Mouse (Mus musculus) embryonic fibroblast, embryonic 13.5 days (primary cell): ENCODE results near the gene Prr9. TPM values are rescaled to one million over a fixed set of nuclear protein-coding genes. Genes with fewer than 3 reads are reported as not detected.
A peak's percentile ranks its signal among the peaks of the same experiment; 100 is the strongest.

ENCODE experiments used
- H3K27ac ChIP-seq: 2 replicates; pipeline ENCODE4 v1.5.1; 2012; ENCODE audit warnings: low read length, control low read depth, inconsistent platforms; ENCODE audit not compliant: insufficient read depth
- H3K4me1 ChIP-seq: 2 replicates; pipeline ENCODE4 v1.6.1; 2011; ENCODE audit warnings: low read length; ENCODE audit not compliant: control insufficient read depth, insufficient read depth
- H3K4me3 ChIP-seq: 2 replicates; pipeline ENCODE4 v1.5.1; 2011; ENCODE audit warnings: mild to moderate bottlenecking, control low read depth, low read length; ENCODE audit not compliant: insufficient read depth
- CTCF ChIP-seq: IDR thresholded peaks from 2 replicates; pipeline ENCODE4 v1.5.1; 2011; ENCODE audit warnings: mild to moderate bottlenecking, control low read depth, low read length, moderate library complexity, borderline replicate concordance; ENCODE audit not compliant: insufficient read depth
- POLR2A ChIP-seq: IDR thresholded peaks from 2 replicates; pipeline ENCODE4 v1.6.1; 2011; ENCODE audit warnings: low read depth, mild to moderate bottlenecking, control low read depth, low read length, moderate library complexity
- polyA plus RNA-seq: library from polyadenylated mRNA; stranded (reverse); fragments of >200 nt; gene quantifications from 2 replicates; pipeline ENCODE4 v1.2.4, GENCODE M21; 2011; ENCODE audit warnings: low read depth; ENCODE audit not compliant: missing spikeins, insufficient read length

Gene Prr9
- polyA plus RNA-seq, result 0.42 TPM in 1 of 2 replicates, not detected in the other

DNA sequence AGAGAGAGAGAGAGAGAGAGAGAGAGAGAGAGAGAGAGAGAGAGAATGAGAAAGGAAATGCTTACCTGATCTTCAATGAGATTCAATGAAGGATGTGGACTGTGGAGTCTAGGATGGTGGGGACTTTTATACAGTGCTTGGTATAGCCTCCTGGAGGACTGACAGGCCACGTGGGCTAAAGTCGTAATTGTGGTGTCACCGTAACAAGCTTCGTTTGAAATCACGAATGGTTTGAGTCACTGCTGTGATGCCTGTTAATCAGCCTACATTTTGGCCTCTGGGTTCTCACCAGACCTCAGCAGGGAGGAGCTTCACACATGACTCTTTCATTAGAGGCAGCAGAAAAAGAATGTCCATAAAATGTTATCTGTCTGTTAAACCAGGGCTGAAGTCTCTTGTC, at the start of gene Prr9:
Gene Prr9 (minus strand): TSS at position 101 of the 400 bp plus-strand sequence.
- no peak for TF ChIP-seq POLR2A
- no peak for TF ChIP-seq CTCF
- no peak within 1 kb of the TSS for H3K4me3 ChIP-seq
- no peak within 1 kb of the TSS for H3K27ac ChIP-seq

DNA sequence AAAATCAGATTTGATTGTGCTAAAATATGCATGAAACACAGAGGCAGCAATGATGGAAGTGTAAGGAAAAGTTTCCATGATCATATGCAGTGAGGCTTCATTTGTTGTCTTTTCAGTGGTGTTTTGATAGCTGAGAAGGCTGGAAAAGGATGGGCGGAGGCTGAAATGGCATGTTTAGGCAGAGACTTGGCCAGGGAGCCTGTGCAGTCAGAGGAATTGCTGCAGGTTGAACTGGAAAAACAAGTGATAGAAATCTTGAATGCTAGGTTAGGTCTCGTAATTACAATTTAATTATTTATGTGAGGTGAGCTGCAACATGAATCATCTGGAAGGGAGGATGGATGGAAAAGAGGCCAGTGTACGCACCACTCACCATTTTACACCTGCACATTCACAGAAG, 46.1 kb upstream of the Prr9 start:
- no peaks in the 10 kb centered on the region for H3K4me1 ChIP-seq
- no peak for TF ChIP-seq POLR2A
- H3K4me3 ChIP-seq, result no peak overlapping the region
- H3K27ac ChIP-seq, result no peak overlapping the region

More for the DNA sequence above, at the start of gene Prr9:
- no peaks in the 10 kb centered on the region; the same call in 1 of the 2 replicates for H3K4me1 ChIP-seq

DNA sequence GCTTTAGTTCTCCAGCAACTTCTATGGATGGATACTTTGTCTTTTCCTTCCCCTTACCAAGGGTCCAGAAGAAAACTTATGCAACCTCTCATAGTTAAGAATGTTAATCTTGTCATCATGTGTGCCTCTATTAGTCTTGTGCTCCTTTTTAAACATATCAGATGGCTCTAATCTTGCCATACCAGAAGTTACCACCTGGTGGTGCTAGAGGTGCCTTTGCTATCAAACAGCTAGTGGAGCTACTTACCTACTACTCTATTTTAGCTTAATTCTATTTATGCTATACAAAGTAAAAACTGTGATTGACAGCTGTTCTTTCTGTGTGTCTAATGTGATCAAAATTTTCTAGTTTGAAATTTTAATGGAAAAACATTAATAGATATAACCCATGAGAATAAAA, 29.6 kb upstream of the Prr9 start:
- H3K27ac ChIP-seq, result no peak overlapping the region
- no peak overlapping the region for H3K4me3 ChIP-seq
- no peak for TF ChIP-seq CTCF
- TF ChIP-seq POLR2A, result no peak

DNA sequence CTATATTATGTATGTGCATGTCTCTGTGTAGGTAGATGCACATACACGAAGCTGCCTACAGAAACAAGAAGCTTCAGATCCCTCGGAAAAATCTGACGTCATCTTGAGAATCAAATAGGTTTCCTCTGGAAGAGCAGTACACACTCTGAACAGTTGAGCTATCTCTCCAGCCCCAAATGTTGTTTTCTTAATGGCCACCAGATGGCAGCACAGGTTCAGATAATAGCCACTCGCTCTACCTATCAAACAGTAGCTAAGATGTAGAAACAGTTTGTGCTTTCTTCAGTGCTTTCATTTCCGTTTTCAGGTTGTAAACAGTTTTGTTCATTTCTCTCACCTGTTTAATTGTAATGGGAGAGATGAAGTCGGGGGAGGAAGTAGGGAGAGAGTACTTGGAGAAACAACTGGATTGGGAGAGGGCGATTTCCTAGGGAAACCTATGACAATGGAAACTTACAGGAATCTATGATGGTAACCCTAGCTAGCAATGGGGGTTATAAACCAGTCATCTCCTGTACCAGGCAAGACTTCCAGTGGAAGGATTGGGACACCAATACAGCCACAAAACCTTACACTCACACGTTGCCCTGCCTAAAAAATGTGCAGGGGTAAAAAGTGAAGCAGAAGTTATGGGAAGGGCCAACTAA, 27.0 kb upstream of the Prr9 start:
- Histone ChIP-seq H3K27ac (no peak overlapping the region), H3K4me3 (no peak overlapping the region), H3K4me1 (no peaks in the 10 kb centered on the region)
- TF ChIP-seq POLR2A (no peak), CTCF (no peak)

More for the DNA sequence above, 29.6 kb upstream of the Prr9 start:
- no peaks in the 10 kb centered on the region for H3K4me1 ChIP-seq

DNA sequence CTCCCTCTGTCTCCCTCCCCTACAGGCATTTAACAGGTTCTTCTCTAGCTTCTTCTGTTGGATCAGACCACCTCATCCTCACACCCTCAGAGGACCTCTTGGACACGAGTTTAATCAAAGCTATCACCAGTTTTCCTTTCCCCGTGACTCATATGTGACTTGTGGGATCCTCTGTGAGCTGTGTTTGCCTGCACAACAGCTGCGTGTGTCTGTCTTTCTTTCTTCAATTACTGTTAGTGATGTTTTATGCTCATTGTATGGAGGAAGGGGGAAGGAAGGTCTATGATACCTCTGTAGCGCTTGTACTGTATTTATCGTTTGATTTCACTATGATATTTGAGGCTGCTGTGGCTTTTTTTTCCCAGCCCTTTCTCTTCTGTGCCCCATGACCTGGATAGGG, 24.2 kb upstream of the Prr9 start:
- TF ChIP-seq POLR2A, result no peak
- TF ChIP-seq CTCF, result no peak
- H3K4me1 ChIP-seq, result no peaks in the 10 kb centered on the region
- H3K4me3 ChIP-seq, result no peak overlapping the region
- H3K27ac ChIP-seq, result no peak overlapping the region

DNA sequence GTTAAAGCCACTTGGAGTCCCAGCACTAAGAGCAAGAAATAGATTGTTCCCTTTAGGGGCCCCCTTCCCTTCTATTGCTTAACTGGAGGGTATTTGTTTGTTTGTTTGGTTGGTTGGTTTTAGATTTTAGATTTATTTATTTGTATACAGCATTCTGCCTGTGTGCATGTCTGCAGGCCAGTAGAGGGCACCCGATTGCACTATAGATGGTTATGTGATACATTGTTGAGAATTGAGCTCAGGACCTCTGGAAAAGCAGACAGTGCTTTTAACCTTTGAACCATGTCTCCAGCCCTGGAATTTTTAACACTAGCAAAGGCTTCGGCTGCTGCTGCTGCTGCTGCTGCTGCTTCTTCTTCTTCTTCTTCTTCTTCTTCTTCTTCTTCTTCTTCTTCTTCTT, 23.7 kb upstream of the Prr9 start:
- no peak for TF ChIP-seq POLR2A
- 0 out of 2 replicates have a peak, but pooled peaks have one; percentile 25 for TF ChIP-seq CTCF
- no peak overlapping the region for H3K4me3 ChIP-seq
- H3K4me1 ChIP-seq, result no peaks in the 10 kb centered on the region
- H3K27ac ChIP-seq, result no peak overlapping the region

DNA sequence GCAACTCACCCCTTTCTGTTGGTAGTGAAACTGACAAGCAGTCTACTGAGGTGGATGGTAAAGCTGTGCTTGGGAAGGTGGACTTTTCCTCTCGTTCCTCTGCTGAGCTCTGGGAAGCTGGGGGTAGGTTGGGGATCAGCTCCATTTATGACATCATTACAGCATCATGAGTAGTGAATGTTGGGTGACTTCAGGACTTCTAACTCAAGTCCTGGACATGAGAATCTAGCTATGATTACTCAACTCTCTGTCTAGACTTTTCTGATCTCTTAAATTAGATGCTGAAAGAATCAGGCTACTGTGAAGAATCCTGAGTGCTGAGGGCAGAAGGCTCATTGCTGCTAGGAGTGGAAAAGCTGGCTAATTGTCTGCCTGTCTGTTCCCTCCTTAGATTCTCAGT, 18.9 kb upstream of the Prr9 start, which contains the start of gene Lelp1:
Gene Lelp1 (minus strand): TSS at position 101 of the 400 bp plus-strand sequence.
- Histone ChIP-seq H3K4me3 (no peak within 1 kb of the TSS), H3K4me1 (no peaks in the 10 kb centered on the region), H3K27ac (no peak within 1 kb of the TSS)
- TF ChIP-seq CTCF, result no peak
- no peak for TF ChIP-seq POLR2A

DNA sequence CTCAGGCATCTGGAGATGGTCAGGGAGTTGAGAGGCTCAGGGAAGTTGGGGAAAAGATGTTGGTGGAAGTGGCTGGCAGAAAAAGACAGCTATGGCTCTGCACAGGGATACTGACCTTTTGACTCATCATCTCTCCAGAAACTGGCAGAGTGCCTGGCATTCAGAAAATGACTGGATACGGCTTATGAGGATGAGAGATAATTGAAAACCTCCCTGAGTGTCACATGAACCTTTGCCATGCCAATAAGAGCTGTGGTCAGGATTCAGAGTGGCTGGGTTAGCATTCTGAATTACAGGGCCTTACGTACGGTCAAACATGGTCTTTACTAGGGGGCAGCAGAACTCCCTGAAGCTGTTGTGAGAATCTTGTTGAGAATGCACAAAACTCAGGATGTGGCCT, 2.8 kb downstream of the Prr9 start:
- H3K27ac ChIP-seq, result no peak overlapping the region
- H3K4me1 ChIP-seq, result no peaks in the 10 kb centered on the region; the same call in 1 of the 2 replicates
- H3K4me3 ChIP-seq, result no peak overlapping the region
- TF ChIP-seq CTCF (no peak), POLR2A (no peak)

DNA sequence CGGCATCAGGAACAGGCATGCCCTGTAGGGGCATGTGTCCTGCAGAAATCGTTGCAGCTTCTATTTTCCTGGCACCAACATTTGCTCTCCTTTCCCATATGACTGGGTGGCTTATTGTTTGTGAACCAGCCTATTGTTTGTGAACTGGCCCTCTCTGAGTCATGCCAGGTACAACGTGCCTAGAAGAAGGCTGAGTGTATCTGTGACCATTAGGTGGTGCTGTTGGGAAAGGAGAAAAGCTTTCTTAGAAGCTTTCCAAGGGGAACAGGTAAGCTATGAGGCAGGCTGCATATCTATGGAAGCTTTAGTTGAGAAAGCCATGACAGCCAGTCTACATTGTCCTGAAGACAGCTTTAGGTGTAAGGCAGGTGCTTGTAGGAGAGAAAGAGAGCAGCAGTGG, 5.8 kb downstream of the Prr9 start:
- no peak overlapping the region for H3K4me3 ChIP-seq
- H3K4me1 ChIP-seq, result no peaks in the 10 kb centered on the region; the same call in 1 of the 2 replicates
- TF ChIP-seq POLR2A, result no peak
- TF ChIP-seq CTCF, result no peak
- H3K27ac ChIP-seq, result no peak overlapping the region

DNA sequence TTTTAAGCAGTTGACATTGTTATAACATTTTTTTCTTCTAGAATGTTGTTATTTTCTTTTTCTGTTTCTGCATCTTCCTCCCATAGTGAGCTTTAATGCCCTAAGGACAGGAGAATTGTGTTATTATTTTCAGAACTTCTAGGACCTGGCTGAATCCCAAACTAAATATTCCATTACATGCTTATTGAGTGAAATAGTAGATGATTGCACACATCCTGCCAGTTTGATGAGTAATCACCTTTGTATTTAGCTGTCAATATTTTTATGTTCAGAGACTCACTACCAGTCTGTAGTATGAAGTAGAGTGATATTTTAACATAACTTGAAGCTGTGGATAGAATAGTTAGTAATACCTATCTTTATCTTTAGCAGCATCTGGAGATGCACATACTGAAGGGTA, 12.2 kb downstream of the Prr9 start:
- H3K4me1 ChIP-seq, result no peaks in the 10 kb centered on the region; the same call in 1 of the 2 replicates
- no peak overlapping the region for H3K27ac ChIP-seq
- no peak overlapping the region for H3K4me3 ChIP-seq
- TF ChIP-seq POLR2A, result no peak
- TF ChIP-seq CTCF, result no peak
